Mouse (Mus musculus): ENCODE measurements around the gene Theg.

Gene Theg

DNA sequence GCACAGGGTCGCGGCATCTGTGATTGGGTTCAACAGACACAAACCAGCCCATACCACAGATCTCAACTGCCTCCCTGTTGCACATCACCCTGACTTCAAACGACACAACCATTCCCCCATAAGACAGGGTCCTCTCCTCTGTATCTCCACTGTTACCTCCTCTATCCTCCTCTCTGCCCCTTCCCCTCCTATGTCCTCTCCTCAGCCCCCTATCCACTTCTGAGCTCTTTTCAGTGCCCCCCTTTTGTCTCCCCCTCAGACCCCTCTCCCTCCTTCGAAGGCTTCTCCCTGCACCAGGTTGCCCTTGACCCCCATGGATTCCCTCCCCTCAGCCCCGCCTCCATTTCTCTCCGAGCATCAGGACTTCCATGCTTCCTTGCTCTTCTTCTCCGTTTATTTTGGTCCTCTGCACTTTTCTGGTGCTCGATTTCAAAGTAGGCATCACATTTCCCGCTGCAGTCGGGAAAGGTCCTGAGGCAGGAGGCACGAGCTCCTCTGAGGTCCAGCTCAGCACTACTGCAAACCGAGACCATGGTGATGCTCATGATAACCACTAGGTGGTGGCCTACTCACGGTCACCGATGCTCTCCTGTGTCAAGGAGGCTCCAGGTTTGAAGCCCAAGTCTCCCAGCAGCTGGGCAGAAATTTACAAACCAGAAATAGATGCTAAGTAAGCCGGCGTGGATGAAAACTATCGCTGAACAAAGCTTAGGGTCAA lies 7.9 kb upstream of the Theg start:
- in situ Hi-C loops (cut with MboI, MseI): loop anchor here (5.0 kb wide), 1 partner anchor 52 kb away; the partner anchor contains the start of gene Odf3l2

DNA sequence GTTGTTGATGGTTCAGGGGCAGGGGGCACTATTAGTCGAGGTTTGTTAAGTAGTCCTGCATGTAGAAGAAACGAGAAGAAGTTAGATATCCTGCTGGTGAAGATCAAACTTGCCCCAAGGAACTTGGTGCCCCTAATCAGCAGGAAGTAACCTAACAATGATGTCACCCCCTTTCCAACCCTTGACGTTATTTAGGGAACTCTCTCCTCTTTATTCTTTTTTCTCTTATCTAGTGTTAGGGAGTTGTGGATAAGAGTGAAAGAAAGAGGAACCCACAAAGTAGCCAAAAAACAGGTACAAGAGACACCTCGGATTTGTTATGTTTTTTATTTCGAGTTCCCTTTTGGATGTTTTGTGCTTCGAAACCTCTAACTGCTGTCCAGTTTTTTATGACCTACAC lies 7.0 kb upstream of the Theg start:
- in situ Hi-C loops (cut with MboI, MseI): loop anchor here (5.0 kb wide), 1 partner anchor 53 kb away; the partner anchor contains the start of gene Odf3l2

DNA sequence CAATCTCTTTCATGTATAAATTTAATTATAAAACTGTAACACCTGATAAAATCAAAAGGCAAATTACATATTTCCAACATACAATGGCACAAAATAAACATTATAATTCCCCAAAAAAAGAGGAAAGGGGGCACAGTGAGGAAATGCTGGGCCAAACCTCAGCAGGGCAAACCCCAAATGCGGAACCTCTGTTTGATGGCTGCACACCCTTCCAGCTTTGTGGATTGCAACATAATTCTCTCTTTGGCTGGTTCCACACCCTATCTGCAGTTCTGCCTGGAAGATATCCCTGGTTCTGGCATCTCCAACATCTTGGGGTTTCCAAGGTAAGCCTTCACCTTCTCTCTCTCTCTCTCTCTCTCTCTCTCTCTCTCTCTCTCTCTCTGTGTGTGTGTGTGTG lies 3.6 kb upstream of the Theg start:
- in situ Hi-C loops (cut with MboI, MseI): loop anchor here (5.0 kb wide), 1 partner anchor 57 kb away; the partner anchor contains the start of gene Odf3l2

DNA sequence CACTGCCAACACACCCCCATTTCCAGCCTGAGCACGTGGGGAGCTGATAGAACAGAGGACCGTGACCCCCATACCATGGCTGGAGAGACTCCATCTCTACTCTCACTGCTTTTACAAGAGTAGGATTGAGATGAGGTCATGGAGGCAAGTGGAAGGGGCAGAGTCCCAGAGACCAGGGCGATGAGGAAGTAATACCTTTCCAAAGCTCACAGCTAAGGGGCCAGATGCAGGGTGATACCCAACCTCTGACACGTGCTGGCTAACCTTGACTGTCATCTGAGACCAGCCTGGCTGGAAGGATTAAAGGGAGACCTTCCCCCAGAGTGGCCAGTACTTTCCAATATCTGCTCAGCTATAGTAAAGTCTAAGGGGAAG lies 608 bp upstream of the Theg start:
- in situ Hi-C loops (cut with MboI, MseI): no loop called here

DNA sequence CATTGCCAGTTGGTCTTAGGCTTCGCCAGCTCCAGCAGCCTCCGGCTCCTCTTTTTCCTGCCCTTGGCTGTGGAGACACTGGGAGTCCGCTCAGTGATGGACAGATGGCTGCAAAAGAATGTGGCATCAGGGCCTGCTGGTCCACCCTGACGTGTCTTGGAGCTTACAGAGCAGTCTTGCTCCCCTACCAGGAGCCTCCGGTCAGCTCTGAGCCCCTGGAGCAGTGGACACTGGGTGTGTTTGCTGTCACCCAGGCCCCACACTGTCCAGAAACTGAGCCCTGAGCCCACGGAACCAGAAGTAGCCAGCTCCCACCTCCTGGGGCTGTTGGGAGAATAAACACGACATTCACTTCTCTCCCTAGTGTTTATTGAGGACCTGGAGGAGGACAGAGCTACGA lies 888 bp downstream of the Theg start:
- in situ Hi-C loops (cut with MboI, MseI): no loop called here

DNA sequence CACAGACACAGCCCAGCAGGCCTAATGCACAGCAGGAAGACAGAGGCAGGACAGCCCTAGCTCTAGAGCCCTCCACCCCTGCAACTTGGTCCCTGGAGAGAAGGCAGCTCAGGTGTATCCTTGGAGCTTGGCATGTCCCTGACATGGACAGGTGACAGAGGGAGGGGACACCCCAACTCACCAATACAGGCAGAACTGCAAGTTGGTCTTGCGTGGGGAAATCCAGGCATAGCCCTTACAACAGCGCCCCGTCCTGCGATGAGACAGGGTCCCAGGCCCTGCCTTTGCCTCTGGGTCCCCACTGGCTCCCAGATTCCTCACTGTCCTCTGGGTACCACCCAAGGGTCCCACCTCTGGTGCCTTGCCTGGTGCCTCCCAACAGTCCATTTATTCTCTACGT lies 1.4 kb downstream of the Theg start:
- in situ Hi-C loops (cut with MboI, MseI): no loop called here

DNA sequence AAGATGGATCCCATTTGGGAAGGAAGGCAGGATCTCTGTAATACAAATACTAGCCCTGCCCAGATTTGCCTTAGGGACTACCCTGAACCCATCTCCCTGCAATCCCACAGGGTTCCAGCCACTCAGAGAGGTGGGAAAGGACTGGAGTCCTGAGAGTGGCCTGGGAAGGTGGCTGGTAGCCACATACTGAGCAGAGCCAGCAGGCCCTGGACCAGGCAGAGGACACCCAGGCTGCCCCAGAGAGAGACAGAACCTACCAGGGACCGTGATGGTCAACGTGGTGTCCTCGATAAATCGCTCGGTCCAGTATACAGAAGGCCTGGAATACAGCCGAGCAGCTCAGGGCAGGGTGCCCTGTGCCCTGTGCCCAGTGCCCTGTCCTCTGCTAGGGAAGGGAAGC lies 2.0 kb downstream of the Theg start:
- in situ Hi-C loops (cut with MboI, MseI): no loop called here

DNA sequence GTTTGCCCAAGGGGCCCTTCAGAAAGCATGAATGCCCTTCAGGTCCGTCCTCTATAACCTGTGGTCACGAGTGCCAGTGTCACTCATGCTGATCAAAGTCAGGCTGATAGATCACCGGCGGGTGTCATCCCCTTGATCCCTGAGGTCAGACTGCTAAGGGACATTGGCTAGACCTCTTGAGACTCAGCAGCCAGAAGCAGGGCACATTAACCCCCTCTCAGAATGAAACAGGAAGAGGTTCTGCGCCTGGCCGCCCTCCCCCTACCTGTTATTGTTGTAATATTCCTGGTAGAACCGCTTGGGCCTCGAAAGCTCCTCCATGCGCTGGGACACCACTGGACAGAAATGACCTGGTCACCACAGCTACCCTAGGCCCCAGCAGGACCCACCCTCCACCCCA lies 2.7 kb downstream of the Theg start:
- in situ Hi-C loops (cut with MboI, MseI): no loop called here

DNA sequence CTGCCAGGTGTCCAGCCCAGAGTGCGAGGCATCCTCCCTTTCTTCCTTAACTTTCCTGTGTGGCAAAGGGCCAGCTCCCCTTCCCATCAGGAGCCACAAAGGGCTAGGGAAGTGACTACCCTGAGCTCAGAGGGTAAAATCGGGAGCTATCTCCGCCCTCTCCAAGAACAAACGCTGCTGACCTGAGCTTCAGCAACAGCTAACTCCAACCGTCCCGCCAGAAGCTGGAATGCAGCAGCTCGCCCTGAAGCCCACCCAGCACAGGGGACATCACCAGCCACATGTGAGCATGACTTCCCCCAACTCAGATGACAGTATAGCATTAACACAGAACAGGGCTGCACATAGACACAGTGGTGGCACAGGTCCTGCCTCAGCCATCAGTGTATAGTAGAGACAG lies 3.1 kb downstream of the Theg start:
- in situ Hi-C loops (cut with MboI, MseI): no loop called here

DNA sequence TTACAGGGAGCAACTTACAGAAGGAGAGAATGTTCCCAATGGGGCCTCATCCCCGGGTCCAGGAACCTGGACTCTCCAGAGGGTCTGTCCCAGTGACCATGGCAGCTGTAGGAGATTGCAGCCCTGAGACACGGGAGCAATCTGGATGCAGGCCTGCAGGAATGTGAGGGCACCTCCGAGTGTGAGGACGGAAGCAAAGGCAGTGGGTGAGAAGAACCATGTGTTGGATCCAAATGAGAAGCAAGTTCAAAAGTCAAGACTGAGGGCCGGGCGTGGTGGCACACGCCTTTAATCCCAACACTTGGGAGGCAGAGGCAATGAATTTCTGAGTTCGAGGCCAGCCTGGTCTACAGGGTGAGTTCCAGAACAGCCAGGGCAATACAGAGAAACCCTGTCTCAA lies 5.6 kb downstream of the Theg start:
- in situ Hi-C loops (cut with MboI, MseI): no loop called here

DNA sequence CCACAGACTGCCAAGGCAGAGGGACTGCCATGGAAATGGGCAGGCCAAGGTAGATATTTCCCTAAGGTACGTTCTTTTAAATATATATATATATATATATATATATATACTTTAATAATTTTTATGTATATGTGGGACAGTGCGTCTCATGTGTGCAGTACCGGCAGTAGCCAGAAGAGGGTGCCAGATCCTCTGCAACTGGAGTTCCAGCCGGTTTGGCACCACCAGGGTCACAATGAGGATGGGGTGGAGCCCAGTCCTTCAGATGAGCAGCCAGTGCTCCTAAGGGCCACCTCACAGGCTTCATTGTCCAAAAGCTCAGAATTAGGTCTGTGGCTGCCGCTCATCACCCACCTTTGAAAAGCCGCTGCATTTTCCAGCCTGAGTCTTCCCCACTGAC lies 6.3 kb downstream of the Theg start:
- in situ Hi-C loops (cut with MboI, MseI): no loop called here

DNA sequence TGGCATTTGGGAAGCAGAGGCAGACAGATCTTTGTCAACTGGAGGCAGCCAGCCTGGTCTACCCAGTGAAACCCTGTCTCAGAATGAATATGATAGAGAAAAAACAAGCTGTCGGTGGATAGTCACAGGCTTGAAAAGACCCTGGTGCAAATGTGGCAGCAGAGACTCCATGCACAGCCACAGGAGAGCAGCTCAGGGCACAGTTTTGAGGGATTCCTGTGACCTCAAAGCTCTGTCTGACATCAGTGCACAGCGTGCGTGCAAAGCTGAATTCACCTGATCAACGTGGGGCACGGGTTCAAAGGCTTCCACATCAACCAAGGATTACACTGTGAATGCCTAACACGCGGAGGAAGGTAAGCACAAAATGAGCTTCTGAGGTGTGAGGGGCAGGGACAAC lies 6.8 kb downstream of the Theg start:
- in situ Hi-C loops (cut with MboI, MseI): no loop called here

DNA sequence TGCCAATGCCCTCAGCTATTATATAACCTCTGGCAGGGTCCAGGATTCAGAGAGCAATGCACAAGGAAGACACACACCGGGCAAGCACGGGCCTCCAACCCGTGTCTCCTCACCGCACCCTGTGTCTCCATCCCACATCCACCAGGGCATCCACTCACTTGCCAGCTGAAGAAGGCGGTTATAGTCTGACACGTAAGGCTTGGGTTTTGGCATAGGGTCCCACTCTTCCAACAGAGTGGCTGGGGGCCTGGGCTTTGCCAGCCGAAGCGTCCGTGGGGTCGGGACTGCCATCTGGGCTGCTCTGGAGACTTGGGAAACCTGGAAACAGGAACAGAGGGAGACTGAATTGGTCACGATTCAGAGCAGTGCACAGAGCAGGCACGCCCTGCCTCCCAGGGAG lies 7.3 kb downstream of the Theg start:
- in situ Hi-C loops (cut with MboI, MseI): no loop called here

DNA sequence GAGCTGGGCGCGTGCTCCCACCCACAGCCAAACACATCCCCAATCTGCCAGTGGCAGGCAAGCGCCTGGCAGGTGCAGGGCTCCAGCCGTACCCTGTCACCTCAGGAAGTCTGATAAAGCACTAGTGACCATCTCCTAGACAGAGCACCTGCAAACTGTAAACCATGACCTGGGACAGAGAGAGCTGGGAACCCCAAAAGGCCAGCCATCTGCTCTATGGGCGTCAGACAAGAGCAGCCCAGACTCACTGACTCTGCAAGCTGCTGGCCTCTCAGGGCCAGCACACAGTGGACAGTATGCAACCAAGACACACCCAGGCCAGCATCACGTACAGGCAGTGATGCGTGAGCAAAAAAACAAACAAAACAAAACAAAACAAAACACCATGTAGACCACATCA lies 8.2 kb downstream of the Theg start:
- in situ Hi-C loops (cut with MboI, MseI): no loop called here

DNA sequence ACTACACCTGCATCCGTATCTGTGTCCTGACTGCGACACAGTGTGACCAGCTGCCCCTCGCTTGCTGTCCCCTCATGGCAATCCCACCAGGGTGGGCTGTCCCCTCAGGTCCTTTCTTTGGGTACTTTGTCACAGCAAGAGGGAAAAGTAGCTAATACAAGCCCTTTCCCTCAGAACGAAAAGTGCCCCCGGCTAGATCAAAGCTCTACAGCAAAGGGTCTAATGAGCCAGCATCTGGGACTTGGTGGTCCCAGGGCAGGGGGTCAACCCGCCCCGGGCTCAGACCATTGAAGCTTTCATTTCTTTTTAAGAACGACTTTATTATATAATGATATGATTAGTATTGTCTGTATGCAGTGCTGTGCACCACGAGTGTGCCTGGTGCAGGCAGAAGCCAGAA lies 8.9 kb downstream of the Theg start:
- in situ Hi-C loops (cut with MboI, MseI): no loop called here

DNA sequence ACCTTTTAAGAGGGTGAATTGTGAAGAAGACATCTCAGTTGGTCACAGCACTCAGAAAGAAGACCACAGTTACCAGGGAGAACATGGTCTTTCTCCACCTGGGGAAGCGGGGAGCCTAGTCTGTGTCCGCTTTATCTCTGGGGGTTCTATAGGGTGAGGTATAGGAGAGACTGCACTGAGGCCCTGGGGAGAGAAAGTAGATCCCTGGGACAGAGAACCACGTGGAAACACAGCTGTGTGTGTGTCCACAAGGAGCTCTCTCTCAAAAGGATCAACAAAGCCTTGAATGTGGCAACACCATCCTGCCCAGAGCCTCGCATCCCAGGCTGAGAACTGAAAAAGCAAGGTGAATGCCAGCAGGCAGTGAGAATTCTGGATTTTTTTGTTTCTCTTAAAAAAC lies 9.8 kb downstream of the Theg start:
- in situ Hi-C loops (cut with MboI, MseI): no loop called here

DNA sequence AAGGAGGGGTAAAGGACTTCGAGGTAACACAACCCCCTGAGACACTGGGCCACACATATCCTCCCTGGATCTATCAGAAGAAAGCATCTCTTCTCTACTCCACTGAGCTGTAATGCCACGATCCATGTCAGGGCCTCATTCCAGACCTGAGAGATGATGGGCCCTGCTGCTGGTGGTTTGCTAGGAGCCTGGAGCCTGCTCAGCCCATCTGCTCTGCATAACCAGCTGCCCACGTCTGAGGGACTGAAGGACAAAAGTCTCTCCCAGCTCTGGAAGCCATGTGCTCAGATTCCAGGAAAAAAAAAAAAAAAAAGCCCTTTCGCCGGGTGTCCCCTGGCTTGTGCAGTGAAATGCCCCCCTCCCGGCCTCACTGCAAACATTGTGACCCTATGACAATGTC lies 11.4 kb downstream of the Theg start:
- in situ Hi-C loops (cut with MboI, MseI): no loop called here

DNA sequence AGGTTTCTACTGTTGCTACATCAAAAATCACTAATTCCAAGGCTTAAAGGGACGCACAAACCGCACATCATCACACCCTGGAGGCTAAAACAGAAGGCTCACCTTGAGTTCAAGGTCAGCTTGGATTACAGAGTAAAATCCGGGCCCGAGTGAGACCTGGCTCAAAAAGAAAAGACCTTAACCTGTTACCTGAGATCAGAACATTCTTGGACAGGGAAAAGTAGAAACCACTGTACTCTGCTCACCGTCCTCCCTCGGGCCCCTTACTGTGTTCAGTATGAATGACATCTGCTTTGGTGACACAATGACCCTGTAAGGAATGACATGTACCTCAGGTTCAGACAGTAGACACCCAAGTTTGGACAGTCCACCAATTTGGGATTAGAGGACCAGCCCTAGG lies 12.3 kb downstream of the Theg start:
- in situ Hi-C loops (cut with MboI, MseI): no loop called here

DNA sequence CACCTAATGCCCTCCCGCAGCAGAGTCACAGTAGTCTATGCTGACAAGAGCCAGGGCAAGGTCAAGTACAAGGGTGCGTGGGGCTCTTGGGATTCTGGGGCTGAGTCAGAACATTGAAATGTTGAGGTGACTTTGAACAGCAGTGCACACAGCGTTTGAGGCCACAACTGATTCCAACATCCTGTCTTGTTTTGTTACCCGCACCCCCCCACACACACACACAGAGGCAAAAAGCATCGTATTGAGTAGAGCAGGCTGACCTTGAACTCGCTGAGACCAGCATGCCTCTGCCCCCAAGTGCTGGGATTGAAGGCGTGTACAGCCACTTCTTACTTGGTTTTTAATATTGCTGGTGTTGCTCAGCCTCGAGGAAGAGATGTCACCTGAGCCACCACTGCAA lies 12.8 kb downstream of the Theg start:
- in situ Hi-C loops (cut with MboI, MseI): no loop called here

DNA sequence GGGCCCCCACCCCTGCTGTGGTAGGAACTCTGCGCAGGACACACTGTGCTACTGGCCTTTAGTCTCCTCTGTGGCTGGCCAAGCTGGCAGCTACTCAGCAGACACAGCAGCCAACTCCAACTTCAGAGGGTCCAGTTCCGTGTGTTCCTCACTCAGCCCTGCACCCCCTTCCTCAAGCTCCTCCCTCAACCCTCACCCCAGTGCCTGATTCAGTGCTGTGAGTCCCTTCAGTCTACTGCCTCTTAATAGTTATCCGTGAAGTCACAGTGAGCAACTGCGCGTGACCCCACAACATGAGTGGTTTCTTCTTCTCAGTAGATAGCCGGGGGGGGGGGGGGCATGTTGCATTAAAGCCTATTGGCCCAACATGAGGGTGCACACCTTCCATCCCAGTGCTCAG lies 13.5 kb downstream of the Theg start:
- in situ Hi-C loops (cut with MboI, MseI): no loop called here

DNA sequence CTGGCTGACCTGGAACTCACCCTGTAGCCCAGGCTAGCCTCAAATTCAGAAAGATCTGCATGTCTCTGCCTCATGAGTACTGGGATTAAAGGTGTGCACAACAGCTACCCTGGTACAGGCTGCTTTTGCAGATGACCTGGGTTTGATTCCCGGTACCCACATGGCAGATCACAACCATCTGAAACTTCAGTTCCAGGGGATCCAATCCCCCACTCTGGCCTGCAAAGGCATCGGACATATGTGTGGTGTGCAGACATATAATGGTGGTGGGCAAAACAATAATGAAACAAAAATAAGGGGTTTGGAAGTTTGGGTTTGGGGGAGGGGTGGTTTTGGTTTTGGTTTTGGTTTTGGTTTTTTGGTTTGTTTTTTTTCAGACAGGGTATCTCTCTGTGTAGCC lies 15.8 kb downstream of the Theg start:
- in situ Hi-C loops (cut with MboI, MseI): no loop called here

DNA sequence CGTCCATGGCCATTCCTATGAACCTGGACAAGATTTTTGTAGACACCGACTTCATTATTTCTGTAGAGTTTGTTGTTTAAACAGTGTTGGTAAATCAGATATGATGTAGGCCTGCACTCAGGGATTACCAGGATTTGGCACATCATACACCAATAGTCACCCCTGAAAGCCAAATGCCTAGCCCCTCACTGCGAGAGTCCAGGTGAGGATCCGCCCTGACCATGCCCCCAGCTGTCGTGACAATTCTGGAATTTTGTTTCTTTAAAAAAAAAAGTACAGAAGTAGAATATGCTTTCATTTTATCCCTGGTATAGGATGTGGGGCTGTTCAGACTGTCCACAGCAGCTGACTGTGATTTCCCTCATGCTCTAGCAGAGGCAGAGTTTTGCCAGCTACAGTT lies 17.2 kb downstream of the Theg start:
- in situ Hi-C loops (cut with MboI, MseI): no loop called here

DNA sequence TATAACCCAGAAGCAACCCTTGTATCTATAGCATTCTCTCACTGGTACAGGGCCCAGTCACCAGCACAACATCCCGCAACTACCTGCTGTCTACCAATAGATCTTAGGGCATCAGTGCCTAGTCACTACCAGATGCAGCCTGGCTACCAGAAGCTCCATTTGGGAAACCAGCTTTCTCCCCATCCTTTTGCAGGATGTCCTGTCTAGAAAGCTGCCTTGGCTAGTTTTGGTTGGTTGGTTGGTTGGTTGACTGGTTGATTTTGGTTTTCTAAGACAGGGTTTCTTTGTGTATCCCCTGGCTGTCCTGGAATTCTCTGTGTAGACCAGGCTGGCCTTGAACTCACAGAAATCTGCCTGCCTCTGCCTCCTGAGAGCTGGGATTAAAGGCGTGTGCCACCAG lies 27.4 kb downstream of the Theg start:
- in situ Hi-C loops (cut with MboI, MseI): no loop called here

DNA sequence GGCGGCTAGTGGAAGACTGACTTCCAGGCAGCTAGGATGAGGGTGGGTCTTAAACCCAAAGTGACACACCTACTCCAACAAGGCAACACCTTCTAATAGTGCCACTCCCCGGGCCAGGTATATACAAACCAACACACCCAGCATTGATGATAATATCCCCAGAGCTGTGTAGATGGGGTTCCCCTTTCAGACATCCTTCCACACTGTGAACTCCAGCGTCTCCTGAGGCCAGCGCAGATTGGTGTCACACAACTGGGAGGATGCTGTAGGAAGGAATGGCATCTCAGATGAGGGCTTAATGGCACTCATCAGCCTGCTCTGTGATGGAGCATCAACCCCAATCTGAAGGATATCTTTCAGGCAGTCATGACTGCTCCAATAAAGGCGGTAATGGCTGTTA lies 29.6 kb downstream of the Theg start:
- in situ Hi-C loops (cut with MboI, MseI): no loop called here

Data from T-helper 2 cell (primary cell).